Mouse (Mus musculus) forebrain, postnatal 0 days (tissue): Measurements from ENCODE around the gene Pigk. TPM values are rescaled to one million over a fixed set of nuclear protein-coding genes. Genes with fewer than 3 reads are reported as not detected.
A peak's percentile ranks its signal among the peaks of the same experiment; 100 is the strongest.

Experiments used
- ATAC-seq: fragments of 200-750 bp; cut with Nextera tagmentation; 2 replicates; pipeline ENCODE4 v1.8.0; 2017; ENCODE audit warnings: mild to moderate bottlenecking, moderate library complexity
- DNase-seq: peaks from one replicate; pipeline ENCODE4 v3.0.0-alpha.2; 2015
- H3K27ac ChIP-seq: fragments of 300-500 bp; sonication (generic); 2 replicates; pipeline ENCODE4 v1.5.1; 2014; ENCODE audit warnings: low read depth, mild to moderate bottlenecking, antibody characterized with exemption, low read length, moderate library complexity, mixed read lengths
- H3K27me3 ChIP-seq: fragments of 300-500 bp; sonication (generic); 2 replicates; pipeline ENCODE4 v1.6.1; 2014; ENCODE audit warnings: mild to moderate bottlenecking, low read length, mixed read lengths; ENCODE audit not compliant: insufficient read depth
- H3K36me3 ChIP-seq: fragments of 300-500 bp; sonication (generic); 2 replicates; pipeline ENCODE4 v1.6.1; 2014; ENCODE audit warnings: mild to moderate bottlenecking, moderate library complexity; ENCODE audit not compliant: insufficient read depth
- H3K4me1 ChIP-seq: fragments of 300-500 bp; sonication (generic); 2 replicates; pipeline ENCODE4 v1.6.1; 2014; ENCODE audit warnings: antibody characterized with exemption; ENCODE audit not compliant: insufficient read depth
- H3K4me2 ChIP-seq: fragments of 300-500 bp; sonication (generic); 2 replicates; pipeline ENCODE4 v1.6.1; 2014; ENCODE audit warnings: low read depth, mild to moderate bottlenecking, moderate library complexity
- H3K4me3 ChIP-seq: fragments of 300-500 bp; sonication (generic); 2 replicates; pipeline ENCODE4 v1.5.1; 2014; ENCODE audit warnings: low read depth, low read length, mixed read lengths
- H3K9ac ChIP-seq: fragments of 300-500 bp; sonication (generic); 2 replicates; pipeline ENCODE4 v1.6.1; 2014; ENCODE audit warnings: mild to moderate bottlenecking
- H3K9me3 ChIP-seq: fragments of 300-500 bp; sonication (generic); 2 replicates; pipeline ENCODE4 v1.6.1; 2016; ENCODE audit warnings: low read length
- CTCF ChIP-seq: sonication (generic); IDR thresholded peaks from 2 replicates; pipeline ENCODE4 v1.5.1; 2016; ENCODE audit warnings: antibody characterized with exemption, control low read depth, low read depth
- WGBS: fragments of 180-500 bp; shearing (Covaris S2); extraction: QIAGEN DNeasy Blood & Tissue Kit; methylation state at CpG from one replicate; pipeline ENCODE4 v1.1.7; 2014; 5-methylcytosine and 5-hydroxymethylcytosine counted together
- polyA plus RNA-seq: library from polyadenylated mRNA; unstranded; fragments of >200 nt; fragmentation: Nextera tagmentation; extraction: Ambion mirVana; gene quantifications from 2 replicates; pipeline ENCODE4 v1.2.1, GENCODE M21; 2015
- total RNA-seq: library from RNA; depleted of rRNA; stranded (reverse); fragments of >200 nt; gene quantifications from 2 replicates; pipeline ENCODE4 v1.2.3, GENCODE M21; 2014

Pigk gene
- total and polyA plus RNA-seq, 2 experiments from 2014 or later, result 31.8 to 46.0 TPM

DNA sequence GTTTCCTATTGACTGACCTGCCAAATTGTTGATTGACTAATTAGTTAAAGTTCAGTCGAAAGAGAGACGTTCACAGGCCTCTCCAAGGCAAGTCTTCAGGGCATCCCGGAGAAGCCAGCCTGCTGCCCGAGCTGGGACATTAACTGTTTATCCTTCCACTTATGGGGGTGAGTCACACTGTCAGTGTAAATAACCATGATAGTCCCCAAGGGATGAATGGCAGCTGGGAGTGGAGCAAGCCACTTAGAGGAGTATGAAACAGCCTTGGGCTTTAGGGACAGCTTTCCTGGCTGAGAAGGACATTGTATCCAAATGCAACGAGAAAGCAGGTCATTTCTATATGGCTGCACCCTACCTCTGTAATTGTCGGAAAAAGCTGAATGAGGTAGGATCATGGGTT lies 158.7 kb downstream of the Pigk start:
- H3K4me3 ChIP-seq, result no peak overlapping the region
- ATAC-seq, result no peak
- no peak overlapping the region for H3K9ac ChIP-seq
- no peak overlapping the region for H3K27ac ChIP-seq
- H3K9me3 ChIP-seq, result no peaks in the 10 kb centered on the region
- WGBS, result 38% methylated on average over 6 of the region's 6 CpGs
- no peak for TF ChIP-seq CTCF
- H3K36me3 ChIP-seq, result no peaks in the 10 kb centered on the region
- H3K4me2 ChIP-seq, result no peak overlapping the region
- H3K4me1 ChIP-seq, result peaks cover 5% of the 10 kb centered on the region; the same call in 1 of the 2 replicates
- no peak for DNase-seq
- H3K27me3 ChIP-seq, result no peaks in the 10 kb centered on the region

DNA sequence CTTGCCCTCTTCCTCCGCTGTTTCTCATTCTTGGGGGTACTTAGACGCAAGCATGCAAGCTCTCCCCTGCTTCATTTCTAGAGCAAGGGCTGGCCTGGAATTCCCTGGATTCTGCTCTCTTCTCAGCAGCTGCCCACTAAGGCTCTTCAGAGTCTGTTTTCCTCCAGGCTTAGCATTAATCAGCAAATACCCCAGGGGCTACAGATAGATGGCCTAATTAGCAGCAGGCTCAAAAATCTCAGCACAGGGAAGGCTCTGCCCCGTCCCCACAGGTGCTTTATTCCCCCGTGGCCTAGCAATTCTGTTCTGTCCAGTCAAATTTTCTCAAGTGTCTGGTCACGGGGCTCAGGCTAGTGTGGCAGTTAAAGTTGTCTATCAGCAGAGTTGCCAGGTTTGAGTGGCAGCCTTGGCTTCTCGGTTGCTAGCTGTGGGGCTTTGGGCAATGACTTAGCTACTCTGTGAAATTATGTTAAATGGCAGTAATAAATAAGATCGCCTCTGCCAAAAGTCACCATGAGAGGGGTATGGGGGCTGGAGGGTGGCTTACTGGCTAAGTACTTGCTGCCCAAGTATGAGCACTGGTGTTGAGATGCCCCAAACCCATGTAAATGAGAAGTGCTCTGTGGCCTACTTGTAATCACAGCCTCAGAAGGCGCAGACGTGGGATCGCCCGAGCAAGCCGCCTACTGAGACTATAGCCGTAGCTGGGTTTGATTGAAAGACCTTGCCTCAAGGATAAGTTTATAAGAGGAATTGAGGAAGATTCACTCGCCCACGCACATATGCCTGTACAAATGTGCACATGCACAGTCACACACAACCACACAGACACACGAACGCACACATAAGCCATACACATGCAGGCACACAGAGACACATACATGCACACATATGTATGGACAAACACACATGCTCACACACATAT lies 160.8 kb downstream of the Pigk start:
- 81% methylated on average over 17 of the region's 17 CpGs for WGBS
- no peak for DNase-seq
- no peak overlapping the region for H3K27ac ChIP-seq

DNA sequence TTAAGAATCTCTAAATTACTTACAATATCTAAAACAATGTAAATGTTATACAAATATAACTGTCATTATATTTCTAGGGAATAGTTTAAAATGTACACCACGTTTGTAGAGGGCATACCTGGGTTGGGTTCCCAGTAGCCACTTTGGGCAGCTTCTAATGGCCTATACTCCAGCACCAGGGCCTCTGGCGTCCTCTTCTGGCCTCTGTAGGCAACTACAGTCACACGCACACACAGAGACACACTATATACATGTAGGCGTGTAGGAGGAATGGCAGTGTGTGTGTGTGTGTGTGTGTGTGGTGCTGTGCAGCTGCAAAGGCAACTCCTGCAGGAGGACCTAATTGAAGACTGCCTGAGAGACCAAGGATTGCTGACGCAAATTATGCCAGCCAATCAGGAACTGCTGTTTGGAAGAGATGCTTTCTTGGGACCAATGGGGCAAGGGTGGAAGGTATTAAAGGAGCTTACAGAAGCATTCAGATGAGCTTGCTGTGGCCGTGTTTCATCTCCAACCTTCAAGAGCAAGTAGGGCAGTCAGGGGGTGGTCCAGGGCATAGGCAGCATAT lies 161.9 kb downstream of the Pigk start:
- TF ChIP-seq CTCF, result peak; percentile 38
- H3K4me2 ChIP-seq, result no peak overlapping the region
- WGBS, result 82% methylated on average over 6 of the region's 6 CpGs
- DNase-seq (no peak), ATAC-seq (no peak)
- H3K9me3 ChIP-seq, result no peaks in the 10 kb centered on the region
- H3K4me3 ChIP-seq, result no peak overlapping the region
- H3K27ac ChIP-seq, result no peak overlapping the region
- H3K27me3 ChIP-seq, result no peaks in the 10 kb centered on the region
- no peaks in the 10 kb centered on the region for H3K4me1 ChIP-seq
- no peak overlapping the region for H3K9ac ChIP-seq
- H3K36me3 ChIP-seq, result no peaks in the 10 kb centered on the region

More for the DNA sequence above, 160.8 kb downstream of the Pigk start:
- no peaks in the 10 kb centered on the region for H3K27me3 ChIP-seq
- H3K36me3 ChIP-seq, result no peaks in the 10 kb centered on the region
- H3K4me2 ChIP-seq, result no peak overlapping the region
- no peak overlapping the region for H3K9ac ChIP-seq
- TF ChIP-seq CTCF, result no peak
- no peak for ATAC-seq
- no peaks in the 10 kb centered on the region for H3K4me1 ChIP-seq
- no peak overlapping the region for H3K4me3 ChIP-seq
- no peaks in the 10 kb centered on the region for H3K9me3 ChIP-seq

DNA sequence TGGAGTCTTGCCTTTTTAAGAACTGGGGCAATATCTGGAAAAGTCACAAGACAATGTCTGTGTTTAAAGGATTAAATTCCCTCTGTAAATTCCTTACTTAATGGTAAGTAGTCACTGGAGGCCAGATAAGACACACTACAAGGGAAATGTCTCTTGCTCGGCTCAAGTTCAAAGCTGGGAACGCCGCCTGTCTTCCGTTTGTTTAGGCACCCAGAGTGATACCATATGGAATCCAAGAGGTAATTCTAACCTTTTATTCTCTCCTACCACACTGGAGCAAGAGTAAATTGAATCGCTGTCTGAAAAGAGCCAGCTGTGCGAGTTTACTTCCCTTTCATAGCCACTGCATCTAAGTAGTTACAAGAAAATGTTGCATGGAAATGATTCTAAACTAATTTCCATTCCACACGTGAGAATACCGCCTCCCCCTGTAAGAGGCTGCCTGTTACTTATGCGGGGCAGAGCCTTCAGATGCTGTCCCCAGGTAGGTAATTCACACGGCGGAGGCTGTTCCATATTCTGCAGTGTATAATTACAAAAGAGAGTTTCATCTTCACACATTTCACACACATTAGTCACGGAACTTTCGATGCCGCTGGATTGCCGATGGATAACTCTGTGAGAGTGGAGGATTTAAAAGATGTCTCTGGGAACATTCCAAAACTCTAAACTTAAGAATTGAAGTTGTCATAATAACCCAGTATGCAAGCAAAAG lies 166.4 kb downstream of the Pigk start:
- WGBS, result 52% methylated on average over 15 of the region's 15 CpGs
- ATAC-seq, result no peak
- Histone ChIP-seq H3K4me3 (no peak overlapping the region), H3K27me3 (no peaks in the 10 kb centered on the region), H3K4me1 (no peaks in the 10 kb centered on the region), H3K36me3 (no peaks in the 10 kb centered on the region), H3K27ac (no peak overlapping the region), H3K9me3 (no peaks in the 10 kb centered on the region), H3K4me2 (no peak overlapping the region), H3K9ac (no peak overlapping the region)
- DNase-seq, result no peak
- no peak for TF ChIP-seq CTCF

DNA sequence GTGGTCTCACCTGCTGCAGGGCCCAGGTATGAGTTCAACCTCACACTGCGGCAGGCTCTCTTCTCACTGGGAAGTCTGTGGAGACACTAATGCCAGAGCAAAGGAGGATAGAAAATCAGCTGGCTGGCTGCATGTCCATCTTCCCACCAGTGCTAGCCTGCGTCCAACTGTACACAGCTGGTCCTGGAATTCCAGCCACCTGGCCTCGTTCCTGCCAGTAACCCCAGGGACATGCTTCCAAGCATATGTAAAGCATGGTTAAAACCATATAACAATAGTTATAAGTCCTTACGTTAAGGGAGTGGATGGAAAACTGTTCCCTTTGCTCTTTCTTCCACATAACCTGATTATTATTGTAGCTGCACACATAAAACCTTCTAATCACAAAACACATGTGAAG lies 167.8 kb downstream of the Pigk start:
- H3K4me2 ChIP-seq, result no peak overlapping the region
- H3K27me3 ChIP-seq, result no peaks in the 10 kb centered on the region
- H3K4me1 ChIP-seq, result no peaks in the 10 kb centered on the region
- no peak overlapping the region for H3K9ac ChIP-seq
- WGBS, result 83% methylated on average over 4 of the region's 4 CpGs
- no peak overlapping the region for H3K27ac ChIP-seq
- no peaks in the 10 kb centered on the region for H3K36me3 ChIP-seq
- TF ChIP-seq CTCF, result no peak
- ATAC-seq, result no peak
- DNase-seq, result no peak
- no peak overlapping the region for H3K4me3 ChIP-seq
- no peaks in the 10 kb centered on the region for H3K9me3 ChIP-seq

DNA sequence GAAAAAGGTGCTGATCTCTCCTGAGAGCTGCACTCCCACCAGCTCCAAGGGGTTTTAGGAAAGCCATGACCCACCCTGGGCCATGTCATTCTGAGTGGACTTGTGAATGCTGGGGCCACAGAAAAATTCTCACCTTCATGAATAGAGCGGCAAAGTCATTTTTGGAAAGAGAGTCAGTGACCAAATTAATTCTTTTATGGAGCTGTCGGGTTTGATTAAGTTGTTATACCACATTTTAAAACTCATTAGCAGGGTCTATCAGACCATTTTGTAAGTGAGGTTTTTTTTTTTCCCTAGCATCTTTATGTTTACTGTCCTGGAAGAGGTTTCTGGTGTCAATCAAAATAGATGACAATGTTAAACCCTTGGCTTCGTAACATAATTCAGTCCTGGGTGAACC lies 169.7 kb downstream of the Pigk start:
- 69% methylated on average over 3 of the region's 3 CpGs for WGBS
- no peak overlapping the region for H3K27ac ChIP-seq
- ATAC-seq (no peak), DNase-seq (no peak)
- TF ChIP-seq CTCF, result no peak
- H3K9me3 ChIP-seq, result no peaks in the 10 kb centered on the region
- no peaks in the 10 kb centered on the region for H3K4me1 ChIP-seq
- H3K4me3 ChIP-seq, result no peak overlapping the region
- no peaks in the 10 kb centered on the region for H3K36me3 ChIP-seq
- no peak overlapping the region for H3K9ac ChIP-seq
- H3K27me3 ChIP-seq, result no peaks in the 10 kb centered on the region
- H3K4me2 ChIP-seq, result no peak overlapping the region

DNA sequence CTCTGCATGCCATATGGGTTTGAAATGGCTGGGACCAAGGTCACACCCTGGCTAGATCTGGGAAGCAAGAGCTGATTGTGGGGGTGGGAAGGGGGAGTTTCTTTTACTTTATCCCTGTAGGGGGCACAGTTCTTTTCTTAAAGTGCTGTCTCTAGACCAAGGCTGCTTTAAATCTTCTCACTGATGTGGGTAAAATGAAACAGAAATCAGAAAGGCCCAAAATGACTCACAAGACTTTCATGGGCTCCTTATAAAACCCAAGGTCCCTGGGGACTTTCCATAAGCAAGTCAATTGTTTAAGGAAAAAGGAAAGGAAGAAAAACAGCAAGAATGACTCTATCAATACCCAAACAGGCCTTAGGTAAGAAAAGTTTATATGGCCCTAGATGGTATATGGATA lies 172.8 kb downstream of the Pigk start:
- Histone ChIP-seq H3K9me3 (no peaks in the 10 kb centered on the region), H3K4me1 (no peaks in the 10 kb centered on the region), H3K9ac (no peak overlapping the region), H3K27ac (no peak overlapping the region), H3K36me3 (no peaks in the 10 kb centered on the region), H3K27me3 (no peaks in the 10 kb centered on the region), H3K4me3 (no peak overlapping the region), H3K4me2 (no peak overlapping the region)
- DNase-seq (no peak), ATAC-seq (no peak)
- TF ChIP-seq CTCF, result no peak
